ENCODE assay signal across 24 mouse cellular contexts in the genomic region with DNA sequence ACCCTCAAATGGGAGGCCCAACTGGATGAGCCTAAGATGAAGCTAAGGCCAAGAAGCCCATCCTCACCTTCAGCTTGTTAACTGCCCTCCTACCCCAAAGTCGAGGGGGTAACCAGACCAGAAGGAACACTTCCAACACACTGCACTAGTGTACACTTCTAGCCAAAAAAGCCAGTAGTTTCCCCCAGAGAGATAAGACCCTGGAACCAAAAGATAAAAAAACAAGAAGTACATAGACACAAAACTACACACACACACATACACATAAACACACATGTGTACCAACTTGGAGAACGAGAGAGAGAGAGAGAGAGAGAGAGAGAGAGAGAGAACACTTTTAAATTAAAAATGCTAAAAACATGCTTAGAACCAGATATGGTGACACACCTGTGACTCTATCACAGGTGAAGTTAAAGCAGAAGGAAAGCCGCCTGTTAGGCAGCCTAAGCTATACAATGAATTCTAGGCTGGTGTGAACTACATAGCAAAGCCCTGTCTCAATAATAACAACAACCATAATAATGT.
"Had no signal": no experiment of that assay in that cellular context is flagged by ENCODE, and none has a peak within 500 bp of the region (broad histone marks: within the 10 kb centered on the region; RNA-seq: fewer than 3 reads in every experiment).

No protein-coding gene starts in this region.

- H3K4me3 ChIP-seq: heart, embryonic 15.5 days; hindbrain, embryonic 13.5 days; hindbrain, embryonic 15.5 days; kidney, embryonic 15.5 days; limb, embryonic 13.5 days; limb, embryonic 15.5 days; liver, embryonic 12.5 days had no signal

- H3K36me3 ChIP-seq: hindbrain, embryonic 13.5 days; hindbrain, embryonic 15.5 days; limb, embryonic 13.5 days; limb, embryonic 15.5 days; liver, embryonic 12.5 days had no signal

- ATAC-seq: hindbrain, postnatal 0 days; intestine, embryonic 16.5 days; liver, embryonic 12.5 days had no signal

- H3K4me2 ChIP-seq: heart, embryonic 11.5 days; heart, embryonic 15.5 days; hindbrain, embryonic 13.5 days; hindbrain, embryonic 15.5 days; kidney, embryonic 15.5 days; limb, embryonic 13.5 days; limb, embryonic 15.5 days; liver, embryonic 12.5 days had no signal

- DNase-seq: gastrocnemius, postnatal 14 days; gastrocnemius, postnatal 36 days; heart, postnatal 14 days; heart, postnatal 36 days; kidney, adult 11 months; kidney, adult 2 months; kidney, adult 9 months; kidney, postnatal 14 days; kidney, postnatal 36 days; layer of hippocampus, adult 9-11 months; layer of hippocampus, postnatal 36 days; left cerebral cortex, postnatal 4 days had no signal

- H3K27me3 ChIP-seq: heart, embryonic 15.5 days had no signal

- H3K27ac ChIP-seq: heart, embryonic 15.5 days; hindbrain, embryonic 13.5 days; hindbrain, embryonic 15.5 days; hindbrain, postnatal 0 days; kidney, embryonic 15.5 days; kidney, postnatal 0 days; limb, embryonic 13.5 days; limb, embryonic 15.5 days; liver, embryonic 12.5 days; liver, embryonic 14.5 days had no signal

- H3K9me3 ChIP-seq: heart, embryonic 15.5 days; hindbrain, embryonic 13.5 days; hindbrain, embryonic 15.5 days; kidney, embryonic 15.5 days; limb, embryonic 15.5 days; liver, embryonic 12.5 days had no signal

- H3K9ac ChIP-seq: heart, embryonic 15.5 days; hindbrain, embryonic 13.5 days; hindbrain, embryonic 15.5 days; kidney, embryonic 15.5 days; limb, embryonic 13.5 days; limb, embryonic 15.5 days; liver, embryonic 12.5 days; liver, embryonic 14.5 days had no signal
